Mouse (Mus musculus) pancreas, adult 10 weeks (tissue): Measurements from ENCODE around the gene Btbd16. TPM values are rescaled to one million over a fixed set of nuclear protein-coding genes. Genes with fewer than 3 reads are reported as not detected.

Source experiments
- polyA plus RNA-seq: library from polyadenylated mRNA; stranded (reverse); fragments of 350-450 nt; fragmentation: Illumina TruSeq; extraction: RNeasy Lipid Tissue Mini Kit (QIAGEN cat#74804); gene quantifications from one replicate; pipeline ENCODE4 v1.2.3, GENCODE M21; 2015; ENCODE audit warnings: low read depth, low replicate concordance; ENCODE audit not compliant: insufficient read depth

Gene Btbd16
- not detected for polyA plus RNA-seq

GRCm38 (mm10) chr7:130773914-130774630, at the start of gene Btbd16:
Btbd16 (plus strand) TSS chr7:130774069.

DNA sequence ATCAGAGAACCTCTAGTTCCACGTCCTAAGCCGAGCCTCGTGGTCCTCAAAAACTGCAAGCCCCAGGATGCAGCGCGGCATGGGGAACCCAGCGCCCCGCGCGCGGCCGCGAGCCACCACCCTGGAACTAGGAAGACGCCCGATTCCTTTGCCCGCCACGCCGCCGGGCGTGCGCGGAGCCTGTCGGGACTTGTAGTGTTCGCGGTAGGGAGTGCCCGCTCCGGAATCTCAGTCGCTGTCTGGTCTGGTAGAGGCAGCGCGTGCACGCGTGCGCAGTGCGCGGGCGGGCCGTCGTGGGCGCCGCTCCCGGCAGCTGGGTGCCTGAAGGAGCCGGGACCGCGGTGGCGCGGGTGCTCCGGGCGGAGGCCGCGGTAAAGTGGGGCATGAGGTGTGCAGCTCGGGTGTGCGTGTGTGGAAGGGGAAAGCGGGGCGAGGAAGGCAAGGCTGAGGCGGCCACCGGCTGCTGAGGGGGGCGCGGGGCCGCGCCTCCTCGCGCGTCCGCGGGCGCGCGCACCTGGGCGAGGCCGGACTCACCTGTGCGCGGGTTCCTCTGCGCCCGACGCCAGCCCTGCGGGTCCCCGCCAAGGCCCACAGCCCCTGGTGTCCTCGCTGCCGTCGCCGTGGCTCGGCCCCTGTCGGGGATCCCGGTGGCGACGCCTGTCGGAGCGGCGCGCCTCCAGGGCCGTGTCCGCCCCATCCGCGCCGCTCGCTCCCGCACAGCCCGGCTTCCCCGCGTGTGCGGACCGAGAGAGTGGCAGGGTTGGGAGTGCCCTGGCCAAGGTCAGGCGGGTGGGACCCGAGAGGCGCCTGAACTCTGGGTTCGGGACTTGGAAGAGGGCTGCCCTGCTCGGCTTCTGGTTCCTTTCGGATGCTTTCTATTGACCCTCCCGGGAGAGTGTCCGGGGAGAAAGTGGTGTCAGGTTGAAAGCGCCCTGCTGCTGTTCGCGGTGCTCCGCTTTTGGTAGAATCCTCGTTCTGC, 92.0 kb downstream of the Btbd16 start, which contains the start of gene Plekha1:
Plekha1 (plus strand) TSS at position 144 of the 979 bp plus-strand sequence.

Other genes with a start within 250 kb of the Btbd16 start
- 12.8 TPM for gene Nsmce4a, start 201.0 kb upstream of the Btbd16 start, polyA plus RNA-seq
- 14.1 TPM for gene Tacc2, start 196.6 kb upstream of the Btbd16 start, polyA plus RNA-seq
- gene Plekha1, start 91.7 kb downstream of the Btbd16 start, polyA plus RNA-seq = 17.1 TPM
- gene Htra1, start 162.0 kb downstream of the Btbd16 start, polyA plus RNA-seq = 32.4 TPM